Mouse (Mus musculus): ENCODE measurements at regions not wholly inside any gene's neighbourhood (a gene's known extent, or its start where the extent isn't known, plus 50 kb on each side); places are given as distances from the start of the nearest gene placed in this dataset.
"Not testable (repeated sequence)": the region's sequence is repeated elsewhere in the genome, so short reads cannot be mapped to it uniquely, and the experiment has no call there.

DNA sequence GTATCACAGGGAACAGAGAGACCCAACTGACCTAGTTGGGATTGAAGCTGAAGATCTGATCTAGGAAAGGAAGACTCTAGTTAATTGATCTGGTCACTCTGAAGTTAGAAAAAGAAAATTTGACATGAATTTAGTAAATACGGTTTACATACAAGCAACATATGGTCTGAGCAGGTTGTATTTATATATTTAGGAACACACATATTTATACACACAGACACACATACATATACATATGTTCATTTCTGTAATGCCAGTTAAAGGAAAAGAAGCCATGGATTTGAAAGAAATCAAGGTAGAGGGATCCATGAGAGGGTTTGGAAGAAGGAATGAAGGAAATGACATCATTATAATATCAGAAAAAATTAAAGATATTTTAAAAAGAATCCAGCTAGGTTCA, 187.7 kb upstream of the Dlgap1 start:
- no peak for ATAC-seq (replicated peaks; ENCODE audit: poor library complexity, severe bottlenecking)

DNA sequence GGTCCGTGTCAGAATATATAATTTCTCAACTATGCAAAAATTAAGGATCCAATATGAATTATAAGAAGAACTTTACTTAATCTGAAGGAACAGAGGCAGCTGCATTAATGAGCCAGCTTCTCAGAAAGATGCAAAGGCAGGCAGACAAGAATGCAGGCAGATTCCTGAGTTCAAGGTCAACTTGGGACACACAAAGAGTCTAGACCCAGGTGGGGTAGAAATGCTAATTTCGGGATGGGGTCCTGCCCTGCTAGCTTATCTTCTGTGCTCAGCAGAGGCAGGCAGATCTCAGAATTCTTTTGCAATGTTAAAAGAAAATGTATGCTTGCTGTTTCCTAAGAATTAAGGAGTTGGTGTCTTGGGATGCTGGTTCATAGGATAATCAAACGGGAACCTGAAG, 181.9 kb upstream of the Dlgap1 start:
- ATAC-seq (replicated peaks; ENCODE audit: poor library complexity, severe bottlenecking): no peak

DNA sequence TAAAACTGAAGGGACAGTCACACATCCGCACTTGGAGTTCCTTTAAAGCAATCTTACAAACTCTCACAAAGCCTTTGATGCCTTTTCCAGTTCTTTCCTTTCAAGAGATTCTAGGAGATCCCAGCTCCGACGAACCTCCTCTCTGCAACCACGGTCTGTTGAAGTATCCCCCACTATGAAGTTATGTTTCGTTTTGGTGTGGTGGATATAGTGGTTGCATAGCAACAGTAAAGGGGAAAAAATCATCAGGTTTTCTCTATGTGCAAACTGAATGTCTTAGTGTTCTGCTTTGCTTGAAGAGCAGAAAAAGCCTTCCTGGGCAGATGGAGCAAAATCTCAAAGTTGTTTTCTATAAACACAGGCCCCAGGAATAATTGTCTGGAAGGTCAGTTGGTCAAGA, 147.4 kb upstream of the Dlgap1 start:
- no peak for ATAC-seq (replicated peaks; ENCODE audit: poor library complexity, severe bottlenecking)

DNA sequence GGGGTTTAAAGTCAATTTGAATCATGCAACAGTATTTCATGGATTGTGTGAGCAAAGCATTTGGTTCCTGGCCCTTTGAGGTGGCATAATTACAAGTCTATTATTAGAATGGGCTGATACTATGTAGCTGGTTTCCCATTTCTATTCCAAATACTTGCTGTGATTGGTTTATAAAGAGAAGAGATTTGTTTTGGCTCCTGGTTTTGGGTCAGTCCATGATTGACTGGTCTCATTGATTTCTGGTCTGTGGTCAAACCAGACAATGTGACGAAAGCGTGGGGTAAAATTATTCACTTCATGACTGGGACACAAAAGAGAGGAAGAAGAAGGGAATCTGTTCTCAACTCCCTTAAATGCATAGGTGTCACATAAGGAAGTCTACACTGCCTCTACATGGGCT, 147.0 kb upstream of the Dlgap1 start:
- no peak for ATAC-seq (replicated peaks; ENCODE audit: poor library complexity, severe bottlenecking)

DNA sequence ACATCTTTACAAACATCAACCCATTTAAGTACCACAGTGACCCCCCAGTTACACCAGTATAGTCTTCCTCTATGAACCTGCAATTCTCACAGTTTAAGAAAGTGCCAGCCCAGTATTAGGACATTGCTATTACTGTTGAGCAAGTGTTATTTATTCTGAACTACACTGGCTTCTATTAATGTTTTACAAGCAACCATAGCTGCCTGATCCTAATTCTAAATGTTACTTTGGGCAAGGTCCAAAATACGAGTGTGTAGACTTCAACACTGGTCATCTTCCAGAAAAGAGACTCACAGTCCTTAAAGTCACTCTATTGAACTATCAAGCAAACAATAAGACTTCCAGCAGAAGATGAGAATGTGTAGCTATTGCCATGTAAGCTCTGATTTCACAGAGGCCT, 146.0 kb upstream of the Dlgap1 start:
- ATAC-seq (replicated peaks; ENCODE audit: poor library complexity, severe bottlenecking): no peak

DNA sequence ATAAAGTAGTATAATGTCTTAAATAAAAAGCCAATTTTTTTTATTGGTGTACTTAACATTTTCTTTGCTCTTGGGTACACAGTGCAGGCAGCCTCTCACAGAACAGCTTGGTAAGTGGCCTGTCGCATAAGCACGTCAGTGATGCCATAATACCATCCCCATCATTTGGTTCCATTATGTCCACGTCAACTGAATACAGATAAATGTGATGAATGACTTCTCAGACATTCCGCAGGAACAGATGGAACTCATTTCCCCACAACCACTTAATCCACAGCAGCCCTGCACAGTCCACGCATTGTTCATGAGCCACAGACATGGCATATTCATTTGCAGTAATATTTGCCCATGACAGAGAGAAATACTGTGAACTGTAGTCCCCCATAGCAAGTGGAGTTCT, 127.6 kb upstream of the Dlgap1 start:
- no peak for ATAC-seq (replicated peaks; ENCODE audit: poor library complexity, severe bottlenecking)

DNA sequence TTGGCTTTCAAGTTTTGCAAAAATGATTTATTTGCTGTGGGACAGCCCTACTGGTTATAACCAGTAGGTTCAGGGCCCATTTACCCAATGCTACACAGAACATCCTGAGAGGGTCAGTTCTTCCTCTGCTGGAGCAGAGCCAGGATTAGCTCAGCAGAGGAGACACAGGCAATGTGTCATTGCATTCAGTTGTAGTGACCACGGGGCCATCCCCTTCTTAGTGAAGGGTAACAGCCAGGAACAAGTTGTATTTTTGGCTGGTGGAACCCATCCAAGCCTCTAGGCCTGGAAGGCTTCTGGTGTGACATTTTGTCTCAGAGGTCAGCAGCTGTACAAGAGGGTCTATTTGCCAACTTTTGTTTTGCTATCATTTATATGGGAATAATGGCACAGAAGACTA, 120.6 kb upstream of the Dlgap1 start:
- ATAC-seq (replicated peaks; ENCODE audit: poor library complexity, severe bottlenecking): no peak

DNA sequence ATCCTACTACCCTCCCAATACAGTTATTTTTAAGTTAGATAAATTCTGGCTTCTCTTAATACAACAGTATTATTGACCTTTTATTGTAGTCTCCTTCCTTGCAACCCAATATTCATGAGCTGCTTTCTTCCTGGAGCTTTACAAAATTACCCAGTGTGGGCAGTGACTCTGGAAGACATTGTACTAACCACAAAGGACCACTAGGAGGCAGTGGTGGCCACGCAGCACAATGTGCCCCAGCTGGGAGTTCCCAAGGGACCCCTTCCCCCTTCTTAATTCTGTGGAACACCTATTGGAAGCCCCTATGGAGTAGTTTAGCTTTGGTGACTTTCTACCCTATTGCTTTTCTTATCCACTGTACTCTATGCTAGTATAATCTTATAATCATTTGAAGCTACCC, 118.8 kb upstream of the Dlgap1 start:
- ATAC-seq (replicated peaks; ENCODE audit: poor library complexity, severe bottlenecking): no peak

DNA sequence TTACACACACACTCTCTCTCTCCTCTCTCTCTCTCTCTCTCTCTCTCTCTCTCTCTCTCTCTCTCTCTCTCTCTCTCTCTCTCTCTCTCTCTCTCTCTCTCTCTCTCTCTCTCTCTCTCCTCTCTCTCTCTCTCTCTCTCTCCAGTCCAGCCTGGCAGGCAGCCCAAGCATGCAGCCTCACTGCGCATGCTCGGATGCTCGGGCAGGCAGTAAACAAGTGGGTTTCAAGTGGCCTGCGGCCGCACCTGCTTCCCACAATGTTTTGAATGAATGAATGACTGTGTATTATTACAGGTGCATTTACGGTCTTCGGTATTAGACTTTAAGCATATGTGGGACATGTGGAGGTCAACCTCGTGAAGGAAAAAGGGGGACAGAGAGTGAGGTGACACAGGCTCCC, 88.9 kb upstream of the Dlgap1 start:
- not testable (repeated sequence) for ATAC-seq (replicated peaks; ENCODE audit: poor library complexity, severe bottlenecking)

DNA sequence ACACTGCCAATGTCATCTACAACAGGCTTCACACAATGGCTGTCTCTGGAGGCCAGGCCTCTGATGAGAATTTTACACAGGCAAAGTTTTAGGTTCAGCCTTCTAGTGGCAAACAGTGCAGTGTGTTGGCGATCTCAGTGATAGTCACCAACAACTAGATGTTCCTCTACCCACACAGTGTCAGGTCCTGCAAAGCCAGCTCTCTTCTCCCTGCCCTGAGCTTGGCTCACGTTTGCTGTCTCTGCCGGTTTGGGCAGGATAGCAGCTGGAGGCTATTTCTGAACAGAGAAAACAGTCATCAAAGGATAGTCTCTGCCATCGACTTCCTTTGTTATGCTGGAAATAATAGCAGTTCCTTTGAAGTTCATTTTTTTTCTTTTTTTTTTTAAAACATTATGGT, 74.9 kb upstream of the Dlgap1 start:
- ATAC-seq (replicated peaks; ENCODE audit: poor library complexity, severe bottlenecking): no peak

Data from granulocyte monocyte progenitor cell, adult 5-6 weeks (primary cell).